Mouse (Mus musculus) limb, embryonic 12.5 days (tissue): ENCODE data around the gene Ccnt1. TPM values are rescaled to one million over a fixed set of nuclear protein-coding genes. Genes with fewer than 3 reads are reported as not detected.

ENCODE experiments used
- ATAC-seq: fragments of 200-750 bp; cut with Nextera tagmentation; 2 replicates; pipeline ENCODE4 v1.8.0; 2017; ENCODE audit warnings: low read depth, moderate TSS enrichment; ENCODE audit not compliant: insufficient number of reproducible peaks, insufficient read depth, low FRiP score, low TSS enrichment
- H3K27ac ChIP-seq: fragments of 300-500 bp; sonication (generic); 2 replicates; pipeline ENCODE4 v1.5.1; 2016; ENCODE audit warnings: mild to moderate bottlenecking, moderate library complexity
- H3K27me3 ChIP-seq: fragments of 300-500 bp; sonication (generic); 2 replicates; pipeline ENCODE4 v1.6.1; 2016; ENCODE audit warnings: mild to moderate bottlenecking, moderate library complexity
- H3K36me3 ChIP-seq: fragments of 300-500 bp; sonication (generic); 2 replicates; pipeline ENCODE4 v1.6.1; 2016; ENCODE audit warnings: mild to moderate bottlenecking, moderate library complexity
- H3K4me1 ChIP-seq: fragments of 300-500 bp; sonication (generic); replicated peaks from 2 replicates; pipeline ENCODE4 v1.6.1; 2016
- H3K4me2 ChIP-seq: fragments of 300-500 bp; sonication (generic); 2 replicates; pipeline ENCODE4 v1.6.1; 2016; ENCODE audit warnings: mild to moderate bottlenecking, moderate library complexity
- H3K4me3 ChIP-seq: fragments of 300-500 bp; sonication (generic); replicated peaks from 2 replicates; pipeline ENCODE4 v1.5.1; 2016; ENCODE audit warnings: mild to moderate bottlenecking
- H3K9ac ChIP-seq: fragments of 300-500 bp; sonication (generic); replicated peaks from 2 replicates; pipeline ENCODE4 v1.6.1; 2016; ENCODE audit warnings: mild to moderate bottlenecking, moderate library complexity
- H3K9me3 ChIP-seq: fragments of 300-500 bp; sonication (generic); 2 replicates; pipeline ENCODE4 v1.6.1; 2016; ENCODE audit warnings: mild to moderate bottlenecking, moderate library complexity
- whole genome bisulfite sequencing: fragments of 180-500 bp; shearing (Covaris S2); methylation state at CpG from one replicate; pipeline ENCODE4 v1.1.7; 2016; 5-methylcytosine and 5-hydroxymethylcytosine counted together
- polyA plus RNA-seq: library from polyadenylated mRNA; unstranded; fragments of >200 nt; fragmentation: Nextera tagmentation; extraction: Ambion mirVana; gene quantifications from 2 replicates; pipeline ENCODE4 v1.2.1, GENCODE M21; 2016

Ccnt1 gene
- polyA plus RNA-seq, 1 experiment from 2014 or later = 59.4 TPM

DNA sequence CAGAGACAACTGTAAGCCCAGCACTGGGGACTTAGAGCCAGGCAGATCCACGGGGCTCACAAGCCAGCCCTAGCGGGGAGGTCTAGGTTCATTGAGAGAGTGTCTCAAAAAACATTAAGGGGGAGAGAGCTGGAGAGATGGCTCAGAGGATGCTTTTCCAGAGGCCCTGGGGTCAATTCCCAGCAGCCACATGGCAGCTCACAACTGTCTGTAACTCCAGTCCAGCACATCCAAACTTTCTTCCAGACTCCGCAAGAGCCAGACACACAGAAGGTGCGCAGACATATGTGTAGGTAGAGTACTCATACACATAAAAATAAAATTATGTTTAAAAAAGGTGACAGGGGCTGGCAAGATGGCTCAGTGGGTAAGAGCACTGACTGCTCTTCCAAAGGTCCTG, 2.6 kb upstream of the Ccnt1 start:
- no peak overlapping the region for H3K4me3 ChIP-seq
- peaks cover 8% of the 10 kb centered on the region for H3K4me1 ChIP-seq
- no peak for ATAC-seq
- H3K27ac ChIP-seq = no peak overlapping the region
- no peaks in the 10 kb centered on the region for H3K36me3 ChIP-seq
- H3K4me2 ChIP-seq = no peak overlapping the region
- H3K27me3 ChIP-seq = no peaks in the 10 kb centered on the region
- no peaks in the 10 kb centered on the region for H3K9me3 ChIP-seq
- 77% methylated on average over 4 of the region's 4 CpGs for WGBS
- H3K9ac ChIP-seq = no peak overlapping the region

DNA sequence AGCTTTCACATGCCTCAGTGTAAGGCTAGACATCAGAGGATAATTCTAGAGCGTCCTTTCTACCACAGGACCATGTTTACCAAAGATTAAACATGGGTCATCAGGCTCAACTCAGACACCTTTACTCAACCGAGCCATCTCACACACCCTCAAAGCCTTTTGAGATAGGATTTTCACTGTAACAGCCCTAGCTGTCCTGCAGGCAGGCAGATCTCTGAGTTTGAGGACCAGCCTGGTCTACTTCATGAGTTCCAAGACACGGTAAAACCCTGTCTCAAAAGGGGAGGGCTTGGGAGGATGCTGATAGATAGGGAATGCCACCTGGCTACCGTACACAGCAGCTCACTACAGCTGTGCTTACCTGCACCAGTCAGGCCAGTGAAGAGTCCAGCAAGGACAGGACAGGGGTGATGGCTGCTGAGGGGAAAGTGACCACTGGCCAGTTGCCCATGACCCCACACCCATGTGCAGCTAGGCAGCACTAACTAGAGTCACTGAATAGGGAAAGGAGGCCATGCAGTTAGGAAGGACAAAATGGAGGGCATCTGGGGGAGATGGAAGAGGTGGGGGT, 843 bp downstream of the Ccnt1 start:
- no peak overlapping the region for H3K4me2 ChIP-seq
- ATAC-seq = no peak
- peaks cover 23% of the 10 kb centered on the region for H3K4me1 ChIP-seq
- no peak overlapping the region for H3K4me3 ChIP-seq
- H3K9ac ChIP-seq = no peak overlapping the region
- peaks cover 10% of the 10 kb centered on the region; the same call in 1 of the 2 replicates for H3K36me3 ChIP-seq
- no peak overlapping the region for H3K27ac ChIP-seq
- 80% methylated on average over 4 of the region's 4 CpGs for WGBS
- H3K27me3 ChIP-seq = no peaks in the 10 kb centered on the region
- H3K9me3 ChIP-seq = no peaks in the 10 kb centered on the region

DNA sequence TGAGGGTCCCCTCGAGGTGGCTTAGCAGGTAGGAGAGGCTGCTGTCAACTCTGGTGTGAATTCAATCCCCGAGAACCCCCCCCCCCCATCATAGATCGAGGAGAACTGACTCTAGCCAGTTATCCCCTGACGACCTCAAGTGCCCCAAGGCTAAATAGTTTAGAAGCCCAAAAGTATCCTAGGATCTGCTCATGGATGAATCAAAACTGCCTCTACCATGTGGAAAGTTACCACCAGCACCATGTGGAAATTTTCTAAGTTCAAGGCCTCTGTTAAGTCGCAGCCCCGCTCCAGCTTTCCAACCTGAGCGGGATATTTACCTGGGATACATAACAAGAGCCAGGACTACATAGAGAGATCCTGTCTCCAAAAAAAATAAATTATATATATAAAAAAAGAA, 1.5 kb downstream of the Ccnt1 start:
- peak overlapping the region; percentile 82 for H3K4me2 ChIP-seq
- 65% methylated on average over 7 of the region's 7 CpGs for WGBS
- peak overlapping the region; percentile 95; the same call in 1 of the 2 replicates for H3K27ac ChIP-seq
- H3K27me3 ChIP-seq = no peaks in the 10 kb centered on the region
- no peaks in the 10 kb centered on the region for H3K9me3 ChIP-seq
- peak overlapping the region; percentile 95 for H3K4me3 ChIP-seq
- no peak for ATAC-seq
- H3K9ac ChIP-seq = peak overlapping the region; percentile 87; the same call in 1 of the 2 replicates
- H3K4me1 ChIP-seq = peaks cover 23% of the 10 kb centered on the region
- H3K36me3 ChIP-seq = peaks cover 10% of the 10 kb centered on the region; the same call in 1 of the 2 replicates

DNA sequence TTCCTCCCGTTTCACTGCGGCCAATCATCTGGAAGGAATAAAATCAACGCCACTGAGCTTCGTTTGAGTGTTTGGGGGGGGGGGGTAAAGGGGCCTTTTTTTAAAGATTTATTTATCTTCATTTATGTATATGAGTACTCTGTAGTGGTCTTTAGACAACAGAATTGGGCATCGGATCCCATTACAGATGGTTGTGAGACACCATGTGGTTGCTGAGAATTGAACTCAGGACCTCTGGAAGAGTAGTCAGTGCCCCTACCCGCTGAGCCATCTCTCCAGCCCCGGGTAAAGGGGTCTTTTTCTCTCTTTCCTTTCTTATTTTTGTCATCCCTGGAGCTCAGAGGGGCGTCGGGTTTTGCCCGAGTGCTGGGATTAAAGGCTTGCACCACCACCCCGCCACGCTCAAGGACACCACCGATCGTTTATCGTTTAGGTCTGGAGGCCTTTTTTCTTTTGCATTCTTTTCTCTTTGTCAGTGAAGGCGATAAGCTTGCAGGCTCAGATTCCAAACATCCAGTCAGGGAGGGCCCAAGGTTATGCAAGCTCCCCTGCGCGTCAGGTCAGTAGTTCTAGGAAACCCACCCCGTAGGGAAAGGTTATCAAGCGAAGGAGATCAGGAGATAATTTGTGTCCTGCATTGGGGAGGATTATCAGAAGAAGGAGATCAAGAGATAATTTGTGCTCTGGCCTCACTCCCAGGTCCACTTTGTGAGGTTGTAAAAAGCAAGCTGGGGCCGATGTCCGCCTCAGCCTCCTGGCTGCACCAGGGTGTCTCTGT, 2.3 kb downstream of the Ccnt1 start:
- peak overlapping the region; percentile 95 for H3K4me3 ChIP-seq
- H3K27ac ChIP-seq = peak overlapping the region; percentile 95
- H3K27me3 ChIP-seq = no peaks in the 10 kb centered on the region
- peaks cover 23% of the 10 kb centered on the region for H3K4me1 ChIP-seq
- WGBS = 6% methylated on average over 22 of the region's 22 CpGs
- H3K36me3 ChIP-seq = peaks cover 14% of the 10 kb centered on the region
- no peak for ATAC-seq
- H3K9ac ChIP-seq = peak overlapping the region; percentile 87
- no peaks in the 10 kb centered on the region for H3K9me3 ChIP-seq
- peak overlapping the region; percentile 82 for H3K4me2 ChIP-seq

DNA sequence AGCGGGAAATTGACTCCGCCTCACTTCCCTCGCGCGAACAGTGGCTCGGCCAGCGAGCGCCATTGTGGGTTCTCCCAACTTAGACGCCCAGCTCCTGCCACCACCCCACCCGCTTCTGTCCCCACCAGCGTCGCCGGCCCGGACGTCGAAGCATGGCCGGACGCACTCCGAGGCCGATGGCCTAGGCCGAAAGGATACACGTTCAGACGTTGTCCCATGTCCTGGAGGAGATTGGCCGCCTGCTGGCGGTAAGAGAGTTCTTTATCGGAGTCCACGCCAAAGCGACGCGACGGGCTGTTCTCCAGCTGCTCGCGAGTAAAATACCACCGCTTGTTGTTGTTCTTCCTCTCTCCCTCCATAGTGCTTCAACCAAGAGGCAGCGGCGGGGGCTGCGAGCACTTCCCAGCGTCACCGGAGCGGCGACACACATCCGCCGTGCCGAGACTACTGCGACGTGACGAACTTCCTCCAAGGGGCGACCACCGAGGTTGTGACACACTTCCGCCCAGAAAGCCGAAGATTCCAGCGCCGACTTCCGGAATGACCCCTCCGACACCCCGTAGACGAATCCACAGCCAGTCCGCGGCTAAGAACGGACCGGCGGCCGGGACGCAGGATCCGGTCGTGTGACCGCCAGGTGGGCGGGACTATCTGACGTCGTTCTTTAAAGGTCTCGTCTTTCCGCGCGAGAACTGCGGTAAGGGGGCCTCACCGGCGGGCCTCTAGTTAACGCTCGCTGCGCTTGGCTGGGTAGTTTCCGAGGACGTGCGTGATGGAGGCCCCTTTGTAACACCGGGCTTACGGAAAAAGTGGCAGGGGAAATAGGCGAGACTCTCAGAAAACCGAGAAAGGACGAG, 3.2 kb downstream of the Ccnt1 start:
- peaks cover 23% of the 10 kb centered on the region for H3K4me1 ChIP-seq
- H3K27me3 ChIP-seq = no peaks in the 10 kb centered on the region
- peak overlapping the region; percentile 87 for H3K9ac ChIP-seq
- under 1% methylated on average over 88 of the region's 88 CpGs for WGBS
- peak overlapping the region; percentile 87 for H3K4me2 ChIP-seq
- peak overlapping the region; percentile 95 for H3K27ac ChIP-seq
- H3K36me3 ChIP-seq = peaks cover 23% of the 10 kb centered on the region
- peak; percentile 95 for ATAC-seq
- H3K9me3 ChIP-seq = no peaks in the 10 kb centered on the region
- H3K4me3 ChIP-seq = peak overlapping the region; percentile 95

DNA sequence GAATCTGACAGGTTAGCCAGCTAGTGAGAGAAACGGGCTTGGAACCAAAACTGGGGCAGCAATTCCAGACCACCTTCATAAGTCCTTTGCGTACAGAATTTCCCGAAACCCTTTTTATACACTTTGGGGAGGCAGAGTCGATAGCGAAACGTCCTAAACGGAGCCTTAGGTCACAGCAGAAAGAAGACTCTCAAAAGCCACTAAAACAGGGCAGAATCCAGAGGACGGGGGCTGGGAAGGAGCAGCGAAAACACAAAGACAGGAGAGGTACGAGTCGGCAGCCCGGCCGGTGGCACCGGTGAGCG, 3.8 kb downstream of the Ccnt1 start:
- under 1% methylated on average over 15 of the region's 15 CpGs for WGBS
- peaks cover 23% of the 10 kb centered on the region for H3K4me1 ChIP-seq
- H3K4me2 ChIP-seq = peak overlapping the region; percentile 87
- no peaks in the 10 kb centered on the region for H3K9me3 ChIP-seq
- peaks cover 25% of the 10 kb centered on the region for H3K36me3 ChIP-seq
- H3K27me3 ChIP-seq = no peaks in the 10 kb centered on the region
- H3K4me3 ChIP-seq = peak overlapping the region; percentile 95
- no peak for ATAC-seq
- peak overlapping the region; percentile 87 for H3K9ac ChIP-seq
- H3K27ac ChIP-seq = peak overlapping the region; percentile 95

DNA sequence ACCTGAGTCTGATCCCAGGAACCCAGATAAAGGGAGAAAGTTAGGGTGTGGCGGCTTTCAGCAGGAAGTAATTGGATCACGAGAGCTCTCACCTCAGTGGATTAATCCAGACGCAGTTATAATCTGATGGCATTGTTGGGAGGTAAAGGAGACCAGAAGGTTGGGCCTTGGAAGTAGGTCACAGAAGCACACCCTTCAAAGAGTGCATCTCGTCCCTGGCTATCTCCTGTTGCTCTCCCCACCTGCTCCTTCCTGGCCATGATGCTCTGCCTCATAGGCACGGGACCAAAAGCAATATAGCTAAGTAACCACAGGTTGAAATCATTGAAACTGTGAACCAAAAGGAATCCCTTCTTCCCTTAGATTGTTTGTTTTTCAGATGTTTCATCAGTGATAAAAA, 13.5 kb downstream of the Ccnt1 start:
- no peak for ATAC-seq
- Histone ChIP-seq H3K4me1 (no peaks in the 10 kb centered on the region), H3K36me3 (peaks cover 83% of the 10 kb centered on the region), H3K9me3 (no peaks in the 10 kb centered on the region), H3K9ac (no peak overlapping the region), H3K27me3 (no peaks in the 10 kb centered on the region), H3K27ac (no peak overlapping the region), H3K4me3 (no peak overlapping the region), H3K4me2 (no peak overlapping the region)
- WGBS = 87% methylated on average over 5 of the region's 5 CpGs

DNA sequence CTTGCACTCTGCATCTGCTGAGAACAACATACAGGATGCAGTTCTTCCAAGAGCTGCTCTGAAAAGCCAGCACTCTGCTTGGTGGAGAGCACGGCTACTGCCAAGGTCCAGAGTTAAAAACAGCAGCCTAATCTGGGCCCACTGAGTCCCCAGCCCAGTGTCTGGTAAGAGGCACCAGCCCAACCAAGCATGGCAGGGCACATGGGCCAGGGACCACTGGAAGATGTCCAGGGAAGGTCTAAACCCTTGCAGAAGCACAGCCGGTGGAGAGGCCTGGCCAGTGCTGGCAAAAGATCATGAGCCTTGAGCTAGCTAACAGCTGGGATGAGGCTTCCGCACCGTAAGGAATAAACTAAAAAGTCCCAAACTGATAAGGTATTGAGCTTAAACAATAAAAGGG, 14.8 kb downstream of the Ccnt1 start:
- H3K36me3 ChIP-seq = peaks cover 84% of the 10 kb centered on the region
- no peak overlapping the region for H3K9ac ChIP-seq
- no peak for ATAC-seq
- H3K27me3 ChIP-seq = no peaks in the 10 kb centered on the region
- no peaks in the 10 kb centered on the region for H3K4me1 ChIP-seq
- no peak overlapping the region for H3K4me2 ChIP-seq
- H3K27ac ChIP-seq = no peak overlapping the region
- no peaks in the 10 kb centered on the region for H3K9me3 ChIP-seq
- WGBS = 96% methylated on average over 4 of the region's 4 CpGs
- no peak overlapping the region for H3K4me3 ChIP-seq

DNA sequence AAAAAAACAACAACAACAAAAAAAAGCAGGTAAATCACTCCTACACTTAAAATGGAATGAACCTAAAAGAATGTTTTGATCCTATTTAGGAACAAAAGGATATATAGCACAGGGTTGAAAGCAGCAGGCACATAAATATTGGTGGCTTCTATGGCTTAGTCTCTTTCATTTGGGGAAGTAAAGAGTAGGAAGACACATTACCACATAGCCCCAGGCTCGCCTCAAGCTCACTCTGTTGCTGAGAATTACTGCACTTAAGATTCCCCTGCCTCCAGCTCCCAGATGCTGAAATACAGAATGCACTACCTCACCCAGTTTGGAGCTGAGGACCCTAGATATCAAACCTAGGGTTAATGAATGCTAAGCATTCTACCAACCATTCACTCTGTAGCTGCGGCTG, 18.0 kb downstream of the Ccnt1 start:
- H3K27me3 ChIP-seq = no peaks in the 10 kb centered on the region
- WGBS = 87% methylated on average over 2 of the region's 2 CpGs
- ATAC-seq = no peak

DNA sequence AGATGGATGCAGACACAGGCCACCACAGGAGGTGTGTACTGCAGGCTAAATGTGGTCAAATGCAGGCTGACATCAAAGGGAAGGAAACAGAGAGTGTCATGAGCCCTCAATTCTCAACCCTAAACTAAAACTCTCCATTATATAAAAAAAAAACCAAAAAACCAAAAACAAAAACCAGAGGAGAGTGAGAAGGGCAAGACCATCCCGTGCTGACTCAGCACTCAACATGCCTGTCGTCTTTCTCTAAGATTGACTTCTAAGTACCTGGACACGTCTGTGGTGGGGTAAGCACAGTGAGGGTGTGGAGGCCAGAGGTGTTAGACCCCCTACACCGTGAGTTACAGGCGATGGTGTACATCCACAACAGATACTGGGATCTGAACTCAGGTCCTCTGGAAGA, 23.9 kb downstream of the Ccnt1 start:
- H3K4me1 ChIP-seq = no peaks in the 10 kb centered on the region
- no peak for ATAC-seq
- peaks cover 95% of the 10 kb centered on the region for H3K36me3 ChIP-seq
- no peak overlapping the region for H3K27ac ChIP-seq
- WGBS = 93% methylated on average over 5 of the region's 5 CpGs
- no peak overlapping the region for H3K4me2 ChIP-seq
- H3K9ac ChIP-seq = no peak overlapping the region
- H3K9me3 ChIP-seq = no peaks in the 10 kb centered on the region
- no peaks in the 10 kb centered on the region for H3K27me3 ChIP-seq
- no peak overlapping the region for H3K4me3 ChIP-seq

More for the DNA sequence above, 18.0 kb downstream of the Ccnt1 start:
- no peak overlapping the region for H3K9ac ChIP-seq
- H3K27ac ChIP-seq = no peak overlapping the region
- H3K36me3 ChIP-seq = peaks cover 84% of the 10 kb centered on the region
- no peak overlapping the region for H3K4me3 ChIP-seq
- no peaks in the 10 kb centered on the region for H3K9me3 ChIP-seq
- no peak overlapping the region for H3K4me2 ChIP-seq
- H3K4me1 ChIP-seq = no peaks in the 10 kb centered on the region

DNA sequence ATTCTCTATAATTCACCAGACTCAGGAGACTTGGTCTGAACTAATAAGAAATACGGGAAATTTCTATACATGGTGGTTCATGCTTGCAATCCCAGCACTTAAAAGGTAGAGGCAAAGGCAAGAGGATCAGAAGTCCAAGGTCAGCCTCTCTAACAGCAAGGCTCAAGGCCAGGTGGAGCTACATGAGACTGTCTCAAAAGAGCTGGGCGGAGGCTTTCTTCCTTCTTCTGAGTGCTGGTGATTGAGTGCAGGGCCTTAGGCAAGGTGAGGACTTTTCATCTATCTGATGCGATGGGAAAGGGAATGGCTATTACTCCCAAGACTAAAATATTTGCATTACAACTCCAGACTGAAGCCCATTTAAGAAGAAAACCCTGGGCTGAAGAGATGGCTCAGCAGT, 25.6 kb downstream of the Ccnt1 start:
- H3K9ac ChIP-seq = no peak overlapping the region
- no peak overlapping the region for H3K27ac ChIP-seq
- H3K4me2 ChIP-seq = no peak overlapping the region
- H3K27me3 ChIP-seq = no peaks in the 10 kb centered on the region
- 94% methylated on average over 3 of the region's 3 CpGs for WGBS
- H3K36me3 ChIP-seq = peaks cover 91% of the 10 kb centered on the region
- no peak for ATAC-seq
- H3K4me1 ChIP-seq = no peaks in the 10 kb centered on the region
- no peak overlapping the region for H3K4me3 ChIP-seq
- H3K9me3 ChIP-seq = no peaks in the 10 kb centered on the region
